Mouse (Mus musculus): Measurements from ENCODE around the gene Setd3.

Setd3 gene

DNA sequence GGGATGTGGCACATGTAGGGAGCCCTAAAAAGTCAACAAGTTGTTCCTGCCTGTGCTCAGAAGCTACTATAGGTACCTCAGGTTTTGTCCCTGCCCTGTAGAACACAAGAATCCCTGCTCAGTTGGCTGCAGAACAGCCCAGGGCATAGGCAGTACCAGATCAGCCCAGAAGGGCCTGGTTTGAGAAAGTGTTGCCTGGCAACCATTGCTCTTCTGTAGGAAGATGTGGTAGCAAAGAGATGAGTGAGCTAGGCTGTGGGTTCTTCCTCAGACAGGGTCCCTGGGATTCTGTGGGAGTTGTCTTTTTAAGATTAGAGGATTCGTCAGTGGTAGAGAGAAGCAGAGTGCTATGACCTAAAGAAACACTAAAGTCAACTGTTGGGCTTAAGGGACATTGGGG is 21.0 kb upstream of the Setd3 start:
- no peak for DNase-seq

DNA sequence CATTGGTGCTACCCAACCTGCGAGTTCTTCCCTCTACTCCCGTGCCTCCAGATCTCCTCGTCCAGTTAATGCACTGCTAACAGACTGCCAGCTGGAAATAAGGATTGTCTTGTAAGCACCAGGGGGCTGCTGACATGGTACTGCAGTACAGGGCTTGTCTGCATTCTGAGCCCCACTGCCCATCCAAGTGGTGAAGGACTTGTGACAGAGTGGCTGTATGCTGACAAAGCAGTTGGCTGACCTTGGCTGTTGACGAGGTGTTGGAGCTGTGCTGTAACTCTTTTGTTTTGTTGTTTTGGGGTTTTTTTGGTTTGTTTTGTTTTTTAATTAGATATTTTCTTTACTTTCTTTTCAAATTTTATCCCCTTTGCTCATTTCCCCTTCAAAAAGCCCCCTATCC is 19.3 kb upstream of the Setd3 start:
- no peak for DNase-seq

DNA sequence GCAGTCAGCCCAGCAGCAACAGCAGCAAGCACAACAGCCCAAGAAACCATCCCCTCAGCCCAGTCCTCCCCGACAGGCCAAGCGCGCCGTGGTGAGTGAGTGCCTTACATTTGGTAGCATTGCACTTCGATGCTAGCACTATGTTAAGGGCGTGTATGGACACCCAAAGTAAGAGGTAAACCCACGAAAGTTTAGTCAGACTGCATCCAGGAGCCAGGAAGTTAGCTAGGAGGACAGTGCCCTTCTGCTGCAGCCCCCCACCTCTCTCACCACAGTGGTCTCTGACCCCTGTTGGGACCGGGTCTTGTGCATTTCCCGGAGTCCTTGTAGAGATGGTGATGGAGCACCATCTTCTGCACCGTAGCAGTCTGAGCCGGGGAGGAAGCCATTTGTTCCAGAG is 16.6 kb upstream of the Setd3 start:
- no peak for DNase-seq

DNA sequence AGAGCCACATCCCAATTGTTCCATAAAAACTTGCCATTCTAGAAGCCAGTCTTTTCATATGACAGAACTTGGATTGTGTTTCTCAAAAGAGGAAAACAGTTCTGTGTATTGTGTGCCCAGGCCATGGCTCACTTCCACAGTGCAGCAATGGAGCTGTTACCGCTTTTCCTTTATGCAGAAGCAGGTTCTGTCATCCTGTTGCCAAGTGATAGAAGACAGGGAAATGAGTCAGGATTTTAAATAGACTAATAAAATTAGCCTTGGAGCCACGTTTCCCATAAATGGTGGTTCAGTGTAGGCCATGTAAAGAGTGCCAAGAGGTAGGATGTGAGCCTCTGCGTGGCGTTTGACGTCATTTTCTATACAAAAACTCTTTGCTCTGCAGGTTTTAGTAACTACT is 14.8 kb upstream of the Setd3 start:
- no peak for DNase-seq

- DNase-seq = no peak
Observed at GRCm38 (mm10) chr12:108187541-108188091, 8.5 kb upstream of the Setd3 start.

DNA sequence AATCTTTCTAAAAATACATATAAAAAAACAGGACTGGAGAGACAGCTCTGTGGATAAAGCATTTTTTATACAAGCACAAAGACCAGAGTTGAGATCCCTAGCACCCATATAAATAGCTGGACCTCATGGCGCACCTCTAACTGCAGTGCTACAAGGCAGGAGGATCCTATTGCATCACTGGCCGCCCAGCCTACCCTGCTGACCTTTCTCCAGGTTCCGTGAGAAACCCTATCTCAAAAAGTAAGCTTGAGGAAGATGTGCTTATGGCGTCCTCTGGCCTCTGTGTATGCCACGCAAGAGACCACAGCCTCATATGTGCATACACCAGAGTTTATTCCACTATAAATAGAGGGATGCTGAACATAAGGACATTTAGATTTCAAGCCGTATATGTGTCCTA is 2.6 kb upstream of the Setd3 start:
- DNase-seq = no peak

DNA sequence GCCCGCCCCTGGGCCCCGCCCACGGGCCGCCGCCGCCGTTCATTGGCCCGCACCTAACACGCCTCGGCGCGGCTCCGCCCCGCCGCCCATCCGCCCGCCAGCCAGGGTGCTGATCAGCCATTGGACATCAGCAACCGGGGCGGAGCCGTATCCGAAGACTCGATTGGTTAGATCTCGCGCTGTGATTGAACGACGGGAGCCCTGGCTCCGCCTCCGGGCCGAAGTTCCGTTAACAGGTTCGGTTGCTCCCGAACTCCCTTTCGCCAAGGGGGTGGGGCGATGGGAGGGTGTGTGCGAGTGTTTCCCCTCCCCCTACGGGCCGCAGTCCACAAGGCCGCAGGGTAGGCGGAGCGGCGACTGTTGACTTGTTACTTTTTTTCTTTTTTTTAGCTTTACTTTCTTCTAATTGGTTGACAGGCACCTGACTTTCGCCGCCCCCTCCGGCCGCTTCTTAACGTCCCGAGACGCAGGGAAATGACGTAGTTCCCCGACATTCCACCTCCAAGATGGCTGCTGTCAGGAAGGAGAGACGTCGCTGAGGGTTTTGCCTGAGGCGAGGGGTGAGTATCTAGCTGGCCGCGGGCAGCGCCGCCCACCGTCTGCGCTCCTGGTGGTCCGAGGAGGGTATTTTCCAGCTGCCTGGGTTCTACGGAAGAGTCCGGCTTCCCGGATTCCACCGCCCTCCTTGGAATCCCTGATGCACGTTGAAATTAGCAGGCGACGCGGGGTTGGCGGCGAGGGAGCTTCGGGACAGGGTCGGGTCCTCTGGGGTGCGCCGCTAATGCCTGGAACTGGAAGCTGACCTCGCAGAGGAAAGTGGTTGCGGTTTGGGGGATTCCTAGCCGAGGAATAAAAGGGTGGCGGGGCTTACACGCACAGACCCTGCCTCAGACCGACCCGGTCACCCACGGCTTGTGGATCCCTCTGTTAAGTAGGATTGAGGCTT is 480 bp upstream of the Setd3 start, which contains the start of gene Ccnk:
Gene Ccnk (plus strand): TSS at position 259 of the 946 bp plus-strand sequence.
- peak; percentile 99 to 100 for DNase-seq

DNA sequence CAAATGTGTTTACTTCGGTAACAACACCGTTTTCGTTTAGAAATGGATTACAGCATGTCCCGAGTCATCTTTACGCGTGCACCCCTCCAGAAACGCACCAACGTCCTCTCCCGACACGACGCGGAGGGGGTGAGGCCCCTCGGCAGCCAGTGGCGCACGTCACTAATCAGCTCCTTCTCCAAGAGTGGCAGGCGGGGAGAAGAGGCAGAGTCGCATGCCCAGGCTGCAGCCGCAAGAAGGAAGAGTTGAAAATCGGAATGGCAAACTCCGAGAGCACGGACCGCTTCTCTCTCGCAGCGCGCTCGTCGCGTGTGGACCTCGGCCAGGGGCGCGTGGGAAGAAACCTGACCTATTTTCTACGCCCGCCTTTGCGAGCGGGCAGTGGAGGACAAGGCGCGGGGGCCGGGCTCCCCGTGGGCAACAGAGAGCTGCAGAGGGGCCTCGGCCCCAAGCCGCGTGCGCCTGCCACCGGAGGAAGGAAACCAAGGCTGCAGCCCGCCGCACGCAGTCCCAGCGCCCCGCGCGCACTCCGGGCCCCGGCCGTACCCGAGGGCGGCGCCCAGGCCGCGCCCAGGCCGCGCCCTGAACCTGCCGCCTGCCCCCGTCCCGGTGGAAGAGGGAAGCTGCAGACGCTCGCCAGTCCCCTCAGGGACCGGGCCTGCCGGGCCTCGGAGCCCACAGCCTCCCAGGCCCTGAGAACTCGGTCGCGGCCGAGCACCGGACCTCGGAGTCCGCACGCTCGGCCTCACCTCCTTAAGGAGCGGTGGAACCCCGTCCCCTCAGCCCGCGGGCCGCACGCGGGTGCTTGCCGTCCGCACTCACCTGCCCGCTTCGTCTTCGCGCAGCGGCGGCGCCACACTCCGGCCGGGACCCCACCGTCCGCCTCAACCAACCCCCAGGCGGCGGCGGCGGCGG is 526 bp downstream of the Setd3 start:
- DNase-seq = peak in 1 of 2 experiments; percentile 73

- DNase-seq = no peak
Observed at GRCm38 (mm10) chr12:108176366-108176765, 2.7 kb downstream of the Setd3 start.

- DNase-seq = no peak
Observed at GRCm38 (mm10) chr12:108174606-108175505, 4.3 kb downstream of the Setd3 start.

DNA sequence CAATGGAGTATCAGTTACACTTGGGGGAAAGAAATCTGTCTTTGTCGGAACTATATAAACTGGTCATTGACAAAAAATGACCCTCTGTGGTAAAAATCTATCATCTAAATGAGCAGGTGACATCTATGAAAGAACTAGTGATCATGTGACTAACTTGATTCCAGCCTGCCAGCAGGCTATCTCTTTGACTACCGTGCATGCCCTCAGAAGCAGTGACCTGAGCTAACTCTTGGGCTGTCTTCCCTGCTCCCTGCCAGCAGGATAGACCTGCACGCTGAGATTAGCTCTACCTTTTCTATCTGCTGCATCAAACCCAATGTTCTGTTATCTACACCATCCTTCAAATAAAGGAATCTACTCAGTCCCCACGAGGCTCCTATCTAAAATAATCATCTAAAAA is 6.5 kb downstream of the Setd3 start:
- no peak for DNase-seq

- DNase-seq = no peak
Observed at GRCm38 (mm10) chr12:108171336-108171735, 7.8 kb downstream of the Setd3 start.

- no peak for DNase-seq
Observed at GRCm38 (mm10) chr12:108170467-108170866, 8.6 kb downstream of the Setd3 start.

DNA sequence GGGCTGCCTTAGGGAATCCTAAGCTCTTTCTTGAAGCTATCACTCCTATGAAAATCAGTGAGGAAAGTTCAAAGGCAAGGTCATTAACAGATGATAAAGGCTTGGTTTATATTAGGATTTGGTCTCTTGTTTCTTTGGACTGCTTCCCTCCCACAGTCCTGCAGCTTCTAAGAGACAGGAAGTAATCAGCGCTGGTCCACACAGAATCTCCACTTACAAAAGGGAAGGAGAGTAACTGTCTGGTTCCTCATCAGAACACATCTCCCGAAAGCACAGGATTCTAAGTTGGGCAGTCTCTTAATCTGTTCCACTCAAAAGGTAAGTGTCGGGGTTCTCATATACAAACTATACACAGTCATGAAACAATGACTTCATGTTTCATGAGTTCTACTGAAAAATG is 10.2 kb downstream of the Setd3 start:
- no peak for DNase-seq

DNA sequence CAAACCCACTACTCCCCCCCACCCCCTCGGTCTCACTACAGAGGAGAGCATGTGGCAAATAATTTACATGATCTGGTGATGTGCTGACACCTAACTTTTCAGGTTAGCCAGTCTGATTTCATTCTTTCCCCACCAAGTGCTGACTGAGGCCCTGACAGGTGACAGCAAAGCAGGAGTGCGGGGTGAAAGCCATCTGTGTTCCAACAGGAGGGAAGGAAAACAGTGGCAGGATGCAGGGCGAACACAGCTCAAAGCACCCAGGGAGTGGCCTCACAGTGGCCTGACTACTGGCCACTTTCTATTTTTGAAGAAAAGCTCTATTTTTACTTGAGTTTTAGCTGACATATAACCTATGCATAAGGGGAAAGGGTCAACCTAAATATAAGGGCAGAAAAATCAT is 15.4 kb downstream of the Setd3 start:
- DNase-seq = peak in 1 of 2 experiments; percentile 20

- DNase-seq = peak; percentile 41 to 51
Observed at GRCm38 (mm10) chr12:108162036-108162435, 17.1 kb downstream of the Setd3 start.

GRCm38 (mm10) chr12:108159863-108160262 is 19.3 kb downstream of the Setd3 start:
- DNase-seq = no peak

DNA sequence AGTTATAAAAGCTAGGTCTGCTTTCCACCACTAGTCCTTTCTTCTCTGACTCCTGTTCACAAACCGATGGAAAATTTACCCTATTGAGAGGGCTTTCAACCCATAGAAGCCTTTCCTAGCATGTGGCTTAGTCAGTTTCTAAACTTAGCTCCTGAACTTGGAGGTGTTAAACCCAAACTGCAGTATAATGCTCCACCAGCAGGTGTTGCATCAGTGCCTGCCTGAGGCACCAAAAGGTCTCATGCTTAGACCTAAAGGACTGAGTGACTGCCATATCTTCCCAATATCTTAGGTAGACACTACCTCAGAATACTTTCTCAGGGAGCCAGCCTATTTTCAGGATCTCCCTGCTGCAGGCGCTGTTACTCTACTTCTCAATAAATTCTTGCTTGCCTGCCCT is 26.4 kb downstream of the Setd3 start:
- DNase-seq = no peak

- no peak for DNase-seq
Observed at GRCm38 (mm10) chr12:108149764-108150163, 29.4 kb downstream of the Setd3 start.

GRCm38 (mm10) chr12:108145198-108145597 is 33.9 kb downstream of the Setd3 start:
- DNase-seq = no peak

DNA sequence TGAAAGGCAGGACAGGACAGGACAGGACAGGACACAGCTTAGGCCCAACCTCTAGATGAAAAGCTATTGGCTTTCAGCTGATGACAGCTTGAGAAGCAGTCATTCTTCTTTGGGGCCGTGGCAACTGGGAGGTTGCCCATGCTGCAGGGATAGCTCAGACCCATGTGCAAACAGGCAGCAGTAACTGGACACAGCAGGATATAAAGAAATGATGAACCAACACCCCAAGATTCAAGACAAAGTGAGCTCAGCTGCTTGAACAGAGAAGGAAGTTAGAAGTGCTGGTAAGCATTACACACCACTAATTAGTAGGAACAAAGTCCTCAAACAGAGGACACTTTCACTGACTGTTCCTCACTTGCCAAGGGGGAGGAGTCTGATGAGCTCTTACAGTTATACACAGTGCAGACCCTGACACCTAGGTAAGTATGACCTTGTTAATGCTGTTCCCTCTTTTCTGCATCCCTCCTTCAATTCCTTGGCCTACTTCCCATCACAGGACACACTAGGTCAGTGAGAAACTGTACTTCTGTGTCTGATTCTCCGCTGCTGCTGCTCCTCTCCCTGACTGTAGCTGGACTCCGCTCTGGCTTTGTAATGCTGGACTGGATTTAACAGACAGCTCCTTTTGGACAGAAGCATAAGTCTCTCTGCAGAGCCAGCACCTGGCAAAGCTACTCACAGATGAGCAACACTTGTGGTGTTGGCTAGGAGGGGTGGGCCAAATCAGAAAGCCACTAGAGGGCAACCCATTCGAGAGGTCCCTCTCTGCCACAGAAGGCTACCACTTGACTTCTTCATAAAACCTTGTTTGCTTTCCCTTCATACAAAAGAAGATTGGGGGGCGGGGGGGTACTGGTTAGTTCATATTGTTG is 35.3 kb downstream of the Setd3 start:
- DNase-seq = no peak

All from kidney, postnatal 4 days (tissue).